Mouse (Mus musculus) layer of hippocampus, postnatal 25 days (tissue): ENCODE results near the gene Klf14. TPM values are rescaled to one million over a fixed set of nuclear protein-coding genes. Genes with fewer than 3 reads are reported as not detected.

ENCODE experiments used
- DNase-seq, 2 experiments: peaks; one replicate each; pipeline ENCODE4 v3.0.0; 2022; ENCODE audit warnings: mixed read lengths in 2 of 2, low spot score in 1 of 2; ENCODE audit errors: extremely low spot score in 1 of 2
- total RNA-seq, 2 experiments: library from RNA; stranded (reverse); gene quantifications; 2 replicates each; pipeline ENCODE4 v1.2.3; 2021

Klf14 gene
- total RNA-seq, result under 1 TPM in 1 of 2 experiments, not detected in 1; 0.42 TPM

DNA sequence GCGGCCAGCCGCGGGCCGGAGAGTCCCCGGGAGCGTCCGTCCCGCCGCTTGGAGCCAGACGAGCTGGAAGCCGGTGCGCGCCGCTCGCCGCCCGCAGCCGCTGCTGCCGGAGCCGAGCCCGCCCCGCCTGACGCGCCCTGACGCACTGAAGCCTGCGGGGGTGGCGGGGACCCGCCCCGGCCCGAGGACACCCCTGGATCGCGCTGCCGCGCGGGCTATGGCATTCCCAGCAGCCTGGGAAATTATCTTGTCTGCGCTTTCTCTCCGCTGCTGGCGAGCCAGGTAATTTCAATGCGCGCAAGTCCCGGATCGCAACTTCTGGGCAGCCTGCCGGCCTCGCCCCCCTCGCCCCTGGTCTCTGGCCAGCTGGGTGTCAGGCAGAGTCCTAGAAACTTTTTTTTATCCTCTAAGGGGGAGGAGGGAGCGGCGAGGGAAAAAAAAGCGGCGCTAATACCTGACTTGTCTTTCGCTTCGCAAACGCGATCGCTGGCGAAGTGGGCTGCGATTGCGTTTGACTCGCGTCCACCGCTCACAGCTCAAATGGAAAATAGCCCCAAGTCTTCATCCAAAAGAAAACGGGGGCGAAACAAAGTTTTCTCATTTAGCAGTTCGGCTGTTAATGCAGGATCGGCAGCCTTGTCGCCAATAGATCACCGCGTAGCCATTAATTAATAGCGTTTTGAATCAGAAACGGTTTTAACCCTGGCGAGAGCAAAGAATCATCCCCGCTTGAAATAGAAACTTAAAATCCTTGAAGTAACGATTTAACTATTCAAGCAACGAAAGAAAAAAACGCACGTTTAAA is at the start of gene Klf14:
Gene Klf14, minus strand, starts transcription at position 343 of the 805 bp plus-strand sequence.
- DNase-seq, result no peak

DNA sequence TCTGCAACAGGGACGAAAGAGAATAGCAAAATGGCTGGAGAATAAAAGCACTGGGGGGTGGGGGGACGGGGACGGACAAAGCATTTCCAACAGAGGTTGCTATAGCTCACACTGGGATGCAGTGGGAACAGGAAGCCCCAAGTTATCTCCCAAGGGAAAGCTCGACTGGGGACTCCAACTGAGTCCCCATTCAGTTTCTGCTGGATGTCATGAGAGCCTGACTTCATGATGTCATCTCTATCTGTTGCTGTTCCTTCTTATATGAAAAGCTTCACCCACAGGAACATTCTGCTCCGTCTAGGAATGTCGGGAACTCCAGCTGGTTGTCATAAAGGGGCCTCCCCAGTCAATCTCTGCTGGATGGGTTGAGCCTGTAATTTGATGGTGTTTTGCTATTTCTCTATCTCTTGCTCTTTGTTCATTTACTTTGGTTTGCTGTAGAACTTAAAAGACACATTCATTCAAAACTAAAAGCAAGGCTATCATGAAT is 47.3 kb upstream of the Klf14 start:
- DNase-seq, result no peak

DNA sequence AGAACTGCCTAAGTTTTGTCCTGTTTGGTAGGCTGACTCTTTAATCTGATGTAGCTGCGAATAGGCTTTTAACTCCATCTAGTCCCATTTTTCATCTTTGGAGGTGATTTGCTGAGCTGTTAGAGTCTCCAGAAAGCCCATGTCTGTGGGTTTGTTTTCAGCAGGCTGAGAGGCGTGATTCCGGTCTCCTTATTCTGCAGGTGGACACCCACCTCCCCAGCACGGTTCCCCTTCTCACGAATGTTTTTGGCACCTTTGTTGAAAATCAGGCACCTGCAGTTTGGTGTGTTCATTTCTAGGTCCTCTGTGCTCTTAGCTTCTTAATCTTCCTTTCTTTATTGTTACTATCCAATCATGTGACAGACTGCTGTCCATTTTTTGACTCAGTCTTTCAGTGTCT is 27.5 kb upstream of the Klf14 start:
- no peak for DNase-seq

DNA sequence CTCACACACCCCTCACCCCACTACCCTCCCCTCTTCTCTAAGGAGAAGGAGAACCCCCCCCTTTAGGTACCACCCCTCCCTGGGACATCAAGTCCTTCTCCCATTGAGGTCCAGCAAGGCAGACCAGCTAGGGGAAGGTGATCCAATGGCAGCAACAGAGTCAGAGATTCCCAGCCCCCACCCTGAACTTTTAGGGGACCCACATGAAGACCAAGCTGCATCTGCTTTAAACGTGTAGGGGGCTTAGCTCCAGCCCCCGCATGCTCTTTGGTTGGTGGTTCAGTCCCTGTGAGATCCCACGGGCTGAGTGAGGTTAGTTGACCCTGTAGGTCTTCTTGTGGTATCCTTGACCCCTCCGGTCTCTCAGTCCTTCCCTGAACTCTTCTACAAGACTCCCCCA is 24.1 kb upstream of the Klf14 start:
- no peak for DNase-seq

DNA sequence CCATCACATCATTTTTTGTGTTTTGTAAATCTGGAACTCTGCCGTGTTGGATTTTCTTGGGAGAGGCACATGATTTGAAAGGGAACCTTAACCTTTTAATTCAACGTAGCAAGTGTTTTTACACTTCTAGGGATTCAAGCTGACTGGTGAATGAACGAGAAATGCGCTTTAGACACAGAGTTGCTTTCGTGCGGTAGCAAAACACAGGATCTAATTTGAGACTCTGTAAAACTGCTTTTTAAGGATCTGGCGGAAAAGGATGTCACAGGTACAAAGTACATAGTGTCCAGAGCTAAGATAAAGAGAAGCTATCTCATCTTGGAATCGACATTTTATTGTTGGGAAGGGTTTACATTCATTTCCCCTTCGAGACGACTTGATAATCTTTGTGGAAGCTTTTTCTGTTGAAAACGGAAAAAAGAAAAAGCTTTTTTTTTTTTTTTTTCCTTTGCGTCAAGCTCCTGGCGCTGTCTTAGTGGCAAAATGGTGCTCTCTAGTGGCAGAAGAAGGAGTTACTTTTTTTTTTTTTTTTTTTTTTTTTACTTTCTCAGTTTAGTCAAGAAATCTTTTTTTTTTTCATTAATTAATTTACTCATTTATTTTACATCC is 23.6 kb upstream of the Klf14 start:
- DNase-seq, result no peak

DNA sequence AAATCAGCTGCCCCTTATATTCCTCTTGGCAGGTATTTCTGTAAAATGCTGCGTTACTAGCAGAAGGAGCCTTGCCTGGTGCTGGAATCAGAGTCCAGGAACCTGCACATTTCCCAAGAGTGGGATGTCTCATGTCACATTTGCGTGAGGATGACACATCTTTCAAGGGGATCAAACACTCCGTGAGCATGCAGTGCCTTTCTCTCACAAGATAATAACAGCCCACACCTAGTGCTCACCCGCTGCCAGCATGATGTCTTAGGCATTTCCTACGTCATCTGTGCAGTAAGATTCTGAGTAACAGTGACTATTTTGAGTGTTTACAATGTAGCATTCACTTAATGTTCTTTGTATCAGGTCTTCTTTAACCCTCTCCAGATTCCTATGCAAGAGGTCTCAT is 22.5 kb upstream of the Klf14 start:
- DNase-seq, result no peak

DNA sequence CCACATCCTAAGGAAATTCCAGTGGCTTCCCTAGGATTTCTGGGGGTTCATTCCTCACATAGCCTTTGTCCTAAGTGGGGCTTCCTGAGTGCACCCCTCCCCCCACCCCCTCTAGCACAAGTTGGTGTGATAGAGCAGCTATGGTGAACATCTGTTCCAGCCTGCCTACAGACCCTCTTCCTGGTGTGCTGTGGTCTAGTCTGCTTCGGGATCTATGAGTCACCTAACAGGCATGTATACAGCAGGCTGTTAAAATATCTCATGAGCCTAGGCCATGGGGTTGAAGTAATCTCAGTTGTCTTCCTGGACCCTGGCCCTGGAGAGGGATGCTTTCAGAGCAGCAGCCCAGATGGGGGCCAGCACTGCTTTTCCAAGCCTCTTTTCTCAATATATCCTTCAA is 19.7 kb upstream of the Klf14 start:
- no peak for DNase-seq

DNA sequence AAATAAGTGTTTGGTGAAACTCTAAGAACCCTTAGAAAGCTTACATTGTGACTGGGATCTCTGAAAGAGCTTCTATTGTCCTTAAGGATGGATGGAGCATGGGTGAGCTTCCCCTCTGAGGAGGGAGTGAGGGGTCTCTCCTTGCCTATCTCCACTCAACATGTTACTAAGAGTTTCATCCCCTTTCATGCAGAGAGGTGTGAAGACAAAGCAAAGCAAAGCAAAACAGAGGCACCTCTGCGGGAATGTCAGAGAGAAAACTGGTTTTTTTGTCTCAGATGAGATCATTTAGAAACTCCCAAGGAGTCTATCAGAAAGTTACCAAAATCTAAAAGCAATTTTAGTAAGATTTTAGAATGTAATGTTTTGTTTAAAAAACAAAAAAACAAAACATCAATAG is 13.2 kb upstream of the Klf14 start:
- no peak for DNase-seq

DNA sequence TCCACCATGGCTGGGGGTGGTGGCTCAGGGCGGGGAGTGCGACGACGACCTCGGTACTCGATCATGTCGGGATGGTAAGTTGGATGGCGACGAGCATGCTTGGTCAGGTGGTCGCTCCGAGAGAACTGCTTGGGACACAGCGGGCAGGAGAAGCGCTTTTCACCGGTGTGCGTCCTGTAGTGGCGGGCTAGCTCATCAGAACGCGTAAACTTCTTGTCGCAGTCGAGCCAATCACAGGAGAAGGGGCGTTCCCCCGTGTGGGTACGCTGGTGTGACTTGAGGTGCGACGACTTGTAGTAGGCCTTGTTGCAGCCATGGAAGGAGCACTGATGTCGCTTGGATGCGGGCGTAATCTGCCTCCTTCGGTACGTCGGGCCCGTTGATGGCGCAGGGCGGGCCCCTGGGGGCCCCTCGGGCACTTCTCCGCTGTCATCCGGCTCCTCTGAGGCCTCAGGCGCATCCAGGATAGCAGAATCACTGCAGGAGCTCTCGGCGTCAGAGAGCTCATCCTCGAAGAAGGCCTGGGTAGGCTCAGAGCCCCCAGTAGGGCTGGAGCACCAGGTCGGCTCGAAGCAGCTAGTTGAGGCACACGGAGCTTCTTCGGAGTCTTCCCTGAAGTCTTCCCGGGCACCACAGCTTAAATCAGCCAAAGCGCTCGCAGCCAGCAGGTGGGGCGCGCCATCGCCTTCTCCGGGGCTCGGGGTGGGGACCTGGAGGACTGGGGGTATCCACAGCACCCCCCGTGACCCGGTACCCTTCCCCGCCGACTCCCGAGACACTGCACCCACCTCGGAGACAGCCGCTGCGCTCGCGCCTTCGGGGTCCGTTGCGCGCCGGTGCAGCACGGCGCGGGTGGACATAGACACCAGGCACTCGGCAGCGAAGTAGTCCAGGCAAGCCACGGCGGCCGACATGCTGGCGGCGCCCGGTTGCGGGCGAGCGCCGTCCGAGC is 818 bp downstream of the Klf14 start:
- peak in 1 of 2 experiments; percentile 71 for DNase-seq

DNA sequence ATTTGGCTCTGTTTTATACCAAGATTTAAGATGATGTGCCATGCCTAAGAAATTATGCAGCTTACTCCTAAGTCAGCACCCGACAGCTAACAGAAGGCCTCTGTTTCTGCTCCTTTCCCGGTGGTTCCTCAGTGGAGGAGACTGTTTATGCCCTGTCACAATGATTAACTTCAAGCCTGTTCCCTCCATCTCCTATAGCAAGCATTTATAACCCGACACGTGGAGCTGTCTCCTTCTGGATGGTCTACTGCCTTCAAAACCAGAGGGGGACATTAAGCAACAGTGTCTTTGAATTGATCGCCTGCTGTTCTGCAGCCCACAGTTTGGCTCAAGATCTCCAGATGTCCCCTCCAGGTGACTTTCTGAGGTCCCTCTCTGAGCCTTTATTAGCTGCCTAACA is 19.6 kb downstream of the Klf14 start:
- DNase-seq, result no peak

DNA sequence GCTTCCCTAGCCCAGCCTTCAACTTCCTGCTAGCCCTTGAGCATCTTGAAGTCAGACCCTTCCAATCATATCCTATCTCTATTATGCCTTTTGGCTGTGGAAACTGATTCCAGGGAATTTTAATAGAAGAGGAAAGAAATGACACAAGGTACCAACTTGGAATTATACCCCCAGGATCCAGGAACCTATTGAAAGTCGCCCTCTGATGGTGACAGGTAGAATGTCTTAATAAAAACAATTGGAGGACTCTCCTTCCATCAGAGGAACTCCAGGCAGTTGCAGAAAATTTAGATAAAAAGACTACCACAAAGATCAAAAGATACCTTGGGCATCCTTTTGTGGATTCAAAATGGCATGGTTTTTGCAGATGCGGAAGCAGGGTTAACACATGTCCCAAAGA is 36.1 kb downstream of the Klf14 start:
- no peak for DNase-seq

DNA sequence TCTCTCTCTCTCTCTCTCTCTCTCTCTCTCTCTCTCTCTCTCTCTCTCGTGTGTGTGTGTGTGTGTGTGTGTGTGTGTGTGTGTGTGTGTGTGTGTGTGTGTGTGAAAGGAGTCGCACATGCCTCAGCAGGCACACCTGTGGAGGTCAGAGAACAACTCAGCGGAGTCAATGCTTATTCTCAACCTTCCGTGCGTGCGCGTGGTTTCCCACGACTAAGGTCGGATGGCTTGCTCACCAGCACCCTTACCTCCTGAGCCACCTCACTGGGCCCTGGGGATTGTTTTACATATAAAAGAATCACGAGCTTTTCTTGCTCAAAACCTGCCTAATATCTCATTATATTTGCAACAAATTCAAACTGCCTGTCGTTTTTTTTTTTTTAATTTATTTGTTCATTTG is 37.1 kb downstream of the Klf14 start:
- DNase-seq, result no peak

DNA sequence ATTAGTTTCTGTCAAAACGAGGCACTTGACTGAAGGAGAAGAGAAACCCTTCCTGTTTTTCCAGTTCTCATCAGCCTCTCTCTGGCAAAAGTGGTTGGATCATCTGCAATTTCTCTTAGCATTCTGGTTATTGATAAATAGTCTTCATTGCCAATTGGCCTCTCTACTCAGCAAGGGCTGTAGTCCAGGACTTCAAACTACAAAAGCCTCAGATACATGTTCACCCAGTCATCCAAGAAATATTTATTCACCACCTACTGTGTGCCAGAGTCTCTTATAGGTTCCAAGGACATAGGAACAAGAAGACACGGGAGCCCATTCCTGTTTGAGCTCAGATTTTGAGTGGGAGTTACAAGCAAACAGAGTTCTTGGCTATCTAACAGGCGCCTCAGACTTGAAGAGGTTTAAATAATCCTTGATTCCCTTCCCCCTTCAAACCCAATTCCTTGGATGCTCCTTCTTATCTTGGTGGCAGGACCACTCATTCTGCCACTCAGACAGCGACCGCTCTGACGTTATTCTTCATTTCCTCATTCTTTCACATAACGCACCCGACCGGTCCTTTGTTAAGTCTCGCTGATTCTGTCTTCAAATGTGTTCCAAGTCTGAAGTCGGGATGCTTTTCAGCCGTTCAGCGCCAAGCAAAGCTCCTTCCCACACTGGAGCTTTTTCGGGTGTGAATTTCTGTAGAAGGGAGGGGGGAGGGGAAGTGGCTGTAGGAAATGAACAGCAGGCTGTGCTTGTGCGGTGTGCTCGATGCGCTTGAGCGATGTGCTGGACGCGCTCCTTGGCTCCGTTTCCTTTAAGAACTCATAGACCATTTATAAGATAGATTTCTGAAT is 37.8 kb downstream of the Klf14 start:
- DNase-seq, result peak; percentile 11 to 25

DNA sequence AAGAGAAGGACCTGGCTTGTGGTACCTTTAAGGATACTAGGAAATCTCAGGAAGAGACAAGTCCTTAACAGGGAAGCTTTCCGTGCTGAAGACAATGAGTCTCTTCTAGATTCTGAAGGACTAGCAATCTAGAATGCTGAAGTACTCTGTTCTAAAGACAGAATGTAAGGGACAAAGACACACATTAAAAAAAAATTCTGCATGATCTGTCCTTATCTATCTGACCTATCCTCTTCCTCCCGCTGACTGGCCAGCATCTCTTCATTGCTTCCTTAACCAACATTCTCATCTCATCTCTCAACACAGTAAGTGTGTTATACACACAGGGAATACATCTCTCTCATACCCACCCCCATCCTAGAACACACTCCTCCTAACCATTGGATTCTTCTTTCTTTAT is 43.4 kb downstream of the Klf14 start, which contains the start of gene Tsga13:
Gene Tsga13, minus strand, starts transcription at position 101 of the 400 bp plus-strand sequence.
- DNase-seq, result no peak

DNA sequence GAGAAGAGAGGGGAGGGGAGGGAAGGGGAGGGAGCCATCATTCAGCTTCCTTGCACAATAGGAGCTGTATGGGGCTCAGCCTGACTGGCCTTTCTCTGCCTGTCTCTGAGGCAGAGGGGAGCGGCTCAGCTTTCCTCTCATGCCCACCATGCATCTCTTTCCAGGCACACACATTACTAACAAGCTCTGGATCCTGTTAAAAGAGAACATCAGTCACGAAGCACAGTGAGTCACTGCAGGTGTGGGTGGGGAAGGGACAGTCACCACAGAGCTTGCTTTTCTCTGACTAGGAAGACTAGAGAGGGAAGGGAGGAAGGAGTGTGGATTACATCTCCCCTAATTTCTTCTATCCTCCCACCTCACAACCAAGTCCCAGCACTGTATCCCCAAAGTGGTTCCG is 50.9 kb downstream of the Klf14 start:
- no peak for DNase-seq

Other genes with a start within 250 kb of the Klf14 start
- gene Mest, start 235.5 kb downstream of the Klf14 start, total RNA-seq, result 10 to 100 TPM; 49.8 to 50.2 TPM
- 10 to 100 TPM; 82.0 to 82.5 TPM for gene Copg2, start 62.3 kb downstream of the Klf14 start, total RNA-seq
- not detected for gene Tsga13, start 43.5 kb downstream of the Klf14 start, total RNA-seq